In the genomic region with DNA sequence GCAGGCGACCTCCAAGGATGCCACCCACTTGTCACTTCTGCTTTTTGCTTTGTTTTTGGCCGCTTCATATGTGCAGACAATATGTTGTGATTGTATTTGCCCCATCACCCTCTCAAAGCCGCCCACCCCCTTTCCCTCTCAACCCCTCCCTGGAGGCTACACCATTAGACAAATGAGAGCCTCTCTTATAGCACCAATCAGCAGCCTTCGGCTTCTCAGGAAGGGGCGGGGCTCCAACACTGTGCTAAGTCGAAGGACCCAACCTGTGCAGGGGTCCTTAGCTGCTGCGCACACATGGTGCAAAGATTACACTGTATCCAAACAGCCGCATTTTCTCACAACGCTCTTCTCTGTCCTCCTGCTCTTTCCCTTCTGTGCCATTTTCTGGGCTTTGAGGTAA, we compare ENCODE assay signal across 9 mouse cellular contexts.
A peak's percentile ranks its signal among the peaks of the same experiment; 100 is the strongest.
DNase-seq lines count a peak whose midpoint lies in the region; ATAC-seq lines count a peak whose summit lies in the region.
"Had no signal": no experiment of that assay in that cellular context is flagged by ENCODE, and none has a peak within 500 bp of the region (broad histone marks: within the 10 kb centered on the region; RNA-seq: fewer than 3 reads in every experiment).

No protein-coding gene starts in this region.

- 0 out of 2 replicates have a peak, but pooled peaks have one; percentile 52 for ATAC-seq in embryonic facial prominence, embryonic 13.5 days (ENCODE audit: insufficient number of reproducible peaks, insufficient read depth, low FRiP score, low TSS enrichment, low read depth)
- peak; percentile 79 for ATAC-seq in neural tube, embryonic 14.5 days (ENCODE audit: low read depth)

- WGBS in embryonic facial prominence, embryonic 13.5 days: 52% methylated on average over 9 of the region's 9 CpGs
- 50% methylated on average over 9 of the region's 9 CpGs for WGBS in neural tube, embryonic 14.5 days

- no peak overlapping the region for H3K27ac ChIP-seq in embryonic facial prominence, embryonic 13.5 days
- no peak overlapping the region for H3K27ac ChIP-seq in neural tube, embryonic 14.5 days (ENCODE audit: low read depth, low read length)

- H3K4me2 ChIP-seq in embryonic facial prominence, embryonic 13.5 days: peak overlapping the region; percentile 40
- H3K4me2 ChIP-seq in neural tube, embryonic 14.5 days (ENCODE audit: low read depth, low read length): no peak overlapping the region

- no peak overlapping the region for H3K9ac ChIP-seq in embryonic facial prominence, embryonic 13.5 days
- H3K9ac ChIP-seq in neural tube, embryonic 14.5 days (replicated peaks; ENCODE audit: low read depth, low read length): no peak overlapping the region

- H3K9me3 ChIP-seq in embryonic facial prominence, embryonic 13.5 days: no peaks in the 10 kb centered on the region
- no peaks in the 10 kb centered on the region for H3K9me3 ChIP-seq in neural tube, embryonic 14.5 days (ENCODE audit: control insufficient read depth, low read length)

- DNase-seq in layer of hippocampus, adult 11-12 months (ENCODE audit: low spot score): peak; percentile 40
- DNase-seq in layer of hippocampus, postnatal 10 days (ENCODE audit: low spot score in 2 of 2): no peak
- peak; percentile 43 to 51 for DNase-seq in CD8-positive naive resting alpha-beta T cell, adult 2 months (ENCODE audit: low read depth in 2 of 2, low spot score in 2 of 2)
- DNase-seq in urinary bladder, postnatal 4 days (ENCODE audit: low spot score in 2 of 2): no peak
- no peak for DNase-seq in kidney, adult 11 months
- DNase-seq in adrenal gland, adult 2 months: no peak
- DNase-seq: heart, postnatal 4 days had no signal

- no peaks in the 10 kb centered on the region for H3K36me3 ChIP-seq in embryonic facial prominence, embryonic 13.5 days
- H3K36me3 ChIP-seq in neural tube, embryonic 14.5 days (ENCODE audit: control insufficient read depth, insufficient read depth, low read length): no peaks in the 10 kb centered on the region

- peaks cover 5% of the 10 kb centered on the region; the same call in 1 of the 2 replicates for H3K27me3 ChIP-seq in embryonic facial prominence, embryonic 13.5 days
- no peaks in the 10 kb centered on the region for H3K27me3 ChIP-seq in neural tube, embryonic 14.5 days (ENCODE audit: control insufficient read depth, insufficient read depth, low read length)

- H3K4me1 ChIP-seq in embryonic facial prominence, embryonic 13.5 days: peaks cover 22% of the 10 kb centered on the region
- no peaks in the 10 kb centered on the region for H3K4me1 ChIP-seq in neural tube, embryonic 14.5 days (ENCODE audit: control insufficient read depth, insufficient read depth, low read length)

- no peak overlapping the region for H3K4me3 ChIP-seq in embryonic facial prominence, embryonic 13.5 days
- no peak overlapping the region for H3K4me3 ChIP-seq in neural tube, embryonic 14.5 days (ENCODE audit: low read depth, low read length)

Comparison
In these comparisons a context has a peak if more than half of its experiments do, and no peak if none do; other contexts are left out.
1. DNase-seq: peak in layer of hippocampus, adult 11-12 months (single experiment) and CD8-positive naive resting alpha-beta T cell, adult 2 months (2 of 2); none in layer of hippocampus, postnatal 10 days (0 of 2), urinary bladder, postnatal 4 days (0 of 2), kidney, adult 11 months (single experiment) and adrenal gland, adult 2 months (single experiment).